Mouse (Mus musculus): ENCODE measurements around the gene Cbx8. TPM values are rescaled to one million over a fixed set of nuclear protein-coding genes. Genes with fewer than 3 reads are reported as not detected.

Gene Cbx8
- polyA plus RNA-seq, 1 experiment = 9.5 TPM

- TF ChIP-seq POLR2A (IDR thresholded peaks at IDR 0.05; ENCODE audit: borderline replicate concordance, low read depth, low read length) = no peak
- no peak for TF ChIP-seq CTCF (IDR thresholded peaks at IDR 0.05; ENCODE audit: low read depth, low read length)
- peaks cover 11% of the 10 kb centered on the region for H3K4me1 ChIP-seq (ENCODE audit: control insufficient read depth, insufficient read depth, low read length)
Observed at GRCm38 (mm10) chr11:119021180-119021579, 19.6 kb downstream of the Cbx8 start.

DNA sequence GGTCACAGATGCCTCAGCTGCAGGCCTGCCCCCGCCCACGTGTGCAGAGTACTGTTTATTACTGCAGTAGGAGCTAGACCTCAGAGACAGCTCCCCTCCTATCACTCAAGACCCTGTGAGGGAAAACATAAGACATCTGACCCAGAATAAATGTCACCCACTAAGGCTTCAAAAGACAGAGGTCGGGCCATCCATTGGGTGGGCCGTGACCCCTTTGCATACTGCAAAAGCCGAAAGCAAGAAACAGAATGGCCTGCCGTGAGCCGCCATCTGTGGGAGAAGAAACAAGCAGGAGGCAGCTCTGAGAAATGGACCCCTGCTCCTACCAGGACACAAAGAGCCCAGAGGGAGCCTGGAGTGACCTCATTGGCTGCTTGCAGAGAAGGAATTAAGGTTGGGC lies 23.3 kb downstream of the Cbx8 start:
- H3K27ac ChIP-seq (ENCODE audit: insufficient read depth, low read depth, low read length) = no peak overlapping the region
- no peak for TF ChIP-seq POLR2A (IDR thresholded peaks at IDR 0.05; ENCODE audit: borderline replicate concordance, low read depth, low read length)
- no peak for TF ChIP-seq CTCF (IDR thresholded peaks at IDR 0.05; ENCODE audit: low read depth, low read length)
- H3K4me1 ChIP-seq (ENCODE audit: control insufficient read depth, insufficient read depth, low read length) = peaks cover 2% of the 10 kb centered on the region; the same call in 1 of the 2 replicates
- no peak overlapping the region for H3K4me3 ChIP-seq (ENCODE audit: insufficient read depth, low read length)

More at GRCm38 (mm10) chr11:119021180-119021579, 19.6 kb downstream of the Cbx8 start:
- Histone ChIP-seq H3K4me3 (ENCODE audit: insufficient read depth, low read length) (no peak overlapping the region), H3K27ac (ENCODE audit: insufficient read depth, low read depth, low read length) (no peak overlapping the region)

GRCm38 (mm10) chr11:119014455-119014854 lies 26.3 kb downstream of the Cbx8 start:
- Histone ChIP-seq H3K4me1 (ENCODE audit: control insufficient read depth, insufficient read depth, low read length) (no peaks in the 10 kb centered on the region), H3K4me3 (ENCODE audit: insufficient read depth, low read length) (no peak overlapping the region), H3K27ac (ENCODE audit: insufficient read depth, low read depth, low read length) (no peak overlapping the region)
- TF ChIP-seq POLR2A (IDR thresholded peaks at IDR 0.05; ENCODE audit: borderline replicate concordance, low read depth, low read length) (no peak), CTCF (IDR thresholded peaks at IDR 0.05; ENCODE audit: low read depth, low read length) (no peak)

- Histone ChIP-seq H3K27ac (ENCODE audit: insufficient read depth, low read depth, low read length) (no peak overlapping the region), H3K4me3 (ENCODE audit: insufficient read depth, low read length) (no peak overlapping the region), H3K4me1 (ENCODE audit: control insufficient read depth, insufficient read depth, low read length) (no peaks in the 10 kb centered on the region)
- TF ChIP-seq POLR2A (IDR thresholded peaks at IDR 0.05; ENCODE audit: borderline replicate concordance, low read depth, low read length) (no peak), CTCF (IDR thresholded peaks at IDR 0.05; ENCODE audit: low read depth, low read length) (no peak)
Observed at GRCm38 (mm10) chr11:119007461-119008456, 33.0 kb downstream of the Cbx8 start.

- H3K27ac ChIP-seq (ENCODE audit: insufficient read depth, low read depth, low read length) = no peak overlapping the region
- no peaks in the 10 kb centered on the region for H3K4me1 ChIP-seq (ENCODE audit: control insufficient read depth, insufficient read depth, low read length)
- TF ChIP-seq CTCF (IDR thresholded peaks at IDR 0.05; ENCODE audit: low read depth, low read length) (0 out of 2 replicates have a peak, but pooled peaks have one; percentile 18), POLR2A (IDR thresholded peaks at IDR 0.05; ENCODE audit: borderline replicate concordance, low read depth, low read length) (no peak)
- no peak overlapping the region for H3K4me3 ChIP-seq (ENCODE audit: insufficient read depth, low read length)
Observed at GRCm38 (mm10) chr11:119006462-119006861, 34.3 kb downstream of the Cbx8 start.

GRCm38 (mm10) chr11:119005547-119006275 lies 35.1 kb downstream of the Cbx8 start:
- H3K27ac ChIP-seq (ENCODE audit: insufficient read depth, low read depth, low read length) = no peak overlapping the region
- no peak for TF ChIP-seq CTCF (IDR thresholded peaks at IDR 0.05; ENCODE audit: low read depth, low read length)
- no peak for TF ChIP-seq POLR2A (IDR thresholded peaks at IDR 0.05; ENCODE audit: borderline replicate concordance, low read depth, low read length)
- no peaks in the 10 kb centered on the region for H3K4me1 ChIP-seq (ENCODE audit: control insufficient read depth, insufficient read depth, low read length)
- no peak overlapping the region for H3K4me3 ChIP-seq (ENCODE audit: insufficient read depth, low read length)

GRCm38 (mm10) chr11:119001493-119002128 lies 39.2 kb downstream of the Cbx8 start:
- TF ChIP-seq POLR2A (IDR thresholded peaks at IDR 0.05; ENCODE audit: borderline replicate concordance, low read depth, low read length) = no peak
- TF ChIP-seq CTCF (IDR thresholded peaks at IDR 0.05; ENCODE audit: low read depth, low read length) = no peak

GRCm38 (mm10) chr11:119000877-119001276 lies 39.9 kb downstream of the Cbx8 start:
- Histone ChIP-seq H3K27ac (ENCODE audit: insufficient read depth, low read depth, low read length) (no peak overlapping the region), H3K4me1 (ENCODE audit: control insufficient read depth, insufficient read depth, low read length) (no peaks in the 10 kb centered on the region), H3K4me3 (ENCODE audit: insufficient read depth, low read length) (no peak overlapping the region)
- TF ChIP-seq CTCF (IDR thresholded peaks at IDR 0.05; ENCODE audit: low read depth, low read length) (no peak), POLR2A (IDR thresholded peaks at IDR 0.05; ENCODE audit: borderline replicate concordance, low read depth, low read length) (no peak)

More at GRCm38 (mm10) chr11:119001493-119002128, 39.2 kb downstream of the Cbx8 start:
- no peaks in the 10 kb centered on the region for H3K4me1 ChIP-seq (ENCODE audit: control insufficient read depth, insufficient read depth, low read length)
- no peak overlapping the region for H3K27ac ChIP-seq (ENCODE audit: insufficient read depth, low read depth, low read length)
- H3K4me3 ChIP-seq (ENCODE audit: insufficient read depth, low read length) = no peak overlapping the region

DNA sequence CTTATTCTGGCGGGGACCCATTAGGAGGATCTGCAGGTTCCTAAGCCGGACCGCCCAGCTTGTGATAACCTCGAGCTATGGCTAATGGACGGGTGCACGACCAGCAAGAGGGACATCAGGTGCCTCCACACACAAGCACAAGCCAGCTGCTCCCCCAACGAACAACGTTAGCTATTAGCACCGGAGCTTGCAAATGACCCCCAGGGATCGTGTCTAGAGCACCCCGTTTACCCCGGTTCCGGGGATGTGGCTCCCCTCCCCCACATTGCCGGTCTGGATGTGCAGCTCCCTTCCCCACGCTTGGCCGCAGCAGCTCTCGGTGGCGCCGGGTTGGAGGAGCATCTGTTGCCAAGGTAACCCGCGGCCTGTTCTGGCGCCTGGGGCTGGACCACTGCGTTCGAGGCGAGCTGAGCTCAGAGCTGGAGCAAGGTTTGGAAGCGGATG lies 41.4 kb downstream of the Cbx8 start:
- no peak overlapping the region for H3K27ac ChIP-seq (ENCODE audit: insufficient read depth, low read depth, low read length)
- no peaks in the 10 kb centered on the region for H3K4me1 ChIP-seq (ENCODE audit: control insufficient read depth, insufficient read depth, low read length)
- TF ChIP-seq CTCF (IDR thresholded peaks at IDR 0.05; ENCODE audit: low read depth, low read length) (no peak), POLR2A (IDR thresholded peaks at IDR 0.05; ENCODE audit: borderline replicate concordance, low read depth, low read length) (no peak)
- no peak overlapping the region for H3K4me3 ChIP-seq (ENCODE audit: insufficient read depth, low read length)

Data from bone marrow macrophage, adult 2 months (primary cell).